Mouse (Mus musculus): ENCODE measurements around the gene Hmcn1. TPM values are rescaled to one million over a fixed set of nuclear protein-coding genes. Genes with fewer than 3 reads are reported as not detected.

The Hmcn1 gene
- polyA plus RNA-seq, 1 experiment, result not detected

GRCm38 (mm10) chr1:150959486-150960074 is 33.7 kb downstream of the Hmcn1 start:
- Histone ChIP-seq H3K27me3 (ENCODE audit: control insufficient read depth) (no peaks in the 10 kb centered on the region), H3K36me3 (ENCODE audit: control insufficient read depth) (no peaks in the 10 kb centered on the region), H3K9me3 (ENCODE audit: control insufficient read depth, low read length) (no peaks in the 10 kb centered on the region), H3K4me1 (ENCODE audit: control insufficient read depth) (no peaks in the 10 kb centered on the region), H3K4me3 (replicated peaks) (no peak overlapping the region)
- TF ChIP-seq GATA1 (IDR thresholded peaks at IDR 0.05; ENCODE audit: low read length) (no peak), TAL1 (IDR thresholded peaks at IDR 0.05; ENCODE audit: low read length) (no peak)

- no peaks in the 10 kb centered on the region for H3K36me3 ChIP-seq (ENCODE audit: control insufficient read depth)
- H3K4me3 ChIP-seq (replicated peaks), result no peak overlapping the region
- no peaks in the 10 kb centered on the region for H3K4me1 ChIP-seq (ENCODE audit: control insufficient read depth)
- TF ChIP-seq GATA1 (IDR thresholded peaks at IDR 0.05; ENCODE audit: low read length) (no peak), TAL1 (IDR thresholded peaks at IDR 0.05; ENCODE audit: low read length) (no peak)
- H3K9me3 ChIP-seq (ENCODE audit: control insufficient read depth, low read length), result no peaks in the 10 kb centered on the region
- no peaks in the 10 kb centered on the region for H3K27me3 ChIP-seq (ENCODE audit: control insufficient read depth)
Observed at GRCm38 (mm10) chr1:150951004-150951403, 42.2 kb downstream of the Hmcn1 start.

GRCm38 (mm10) chr1:150950046-150950445 is 43.2 kb downstream of the Hmcn1 start:
- Histone ChIP-seq H3K4me1 (ENCODE audit: control insufficient read depth) (no peaks in the 10 kb centered on the region), H3K27me3 (ENCODE audit: control insufficient read depth) (no peaks in the 10 kb centered on the region), H3K4me3 (replicated peaks) (no peak overlapping the region), H3K36me3 (ENCODE audit: control insufficient read depth) (no peaks in the 10 kb centered on the region), H3K9me3 (ENCODE audit: control insufficient read depth, low read length) (no peaks in the 10 kb centered on the region)
- TF ChIP-seq GATA1 (IDR thresholded peaks at IDR 0.05; ENCODE audit: low read length), result no peak
- TF ChIP-seq TAL1 (IDR thresholded peaks at IDR 0.05; ENCODE audit: low read length), result no peak

- H3K36me3 ChIP-seq (ENCODE audit: control insufficient read depth), result no peaks in the 10 kb centered on the region
Observed at GRCm38 (mm10) chr1:150948911-150949310, 44.3 kb downstream of the Hmcn1 start.

GRCm38 (mm10) chr1:150943601-150944000 is 49.6 kb downstream of the Hmcn1 start:
- H3K36me3 ChIP-seq (ENCODE audit: control insufficient read depth), result no peaks in the 10 kb centered on the region
- H3K4me1 ChIP-seq (ENCODE audit: control insufficient read depth), result no peaks in the 10 kb centered on the region
- H3K4me3 ChIP-seq (replicated peaks), result no peak overlapping the region
- no peaks in the 10 kb centered on the region for H3K27me3 ChIP-seq (ENCODE audit: control insufficient read depth)
- TF ChIP-seq TAL1 (IDR thresholded peaks at IDR 0.05; ENCODE audit: low read length), result no peak
- TF ChIP-seq GATA1 (IDR thresholded peaks at IDR 0.05; ENCODE audit: low read length), result no peak
- H3K9me3 ChIP-seq (ENCODE audit: control insufficient read depth, low read length), result no peaks in the 10 kb centered on the region

More at GRCm38 (mm10) chr1:150948911-150949310, 44.3 kb downstream of the Hmcn1 start:
- H3K4me1 ChIP-seq (ENCODE audit: control insufficient read depth), result no peaks in the 10 kb centered on the region
- H3K9me3 ChIP-seq (ENCODE audit: control insufficient read depth, low read length), result no peaks in the 10 kb centered on the region
- no peak overlapping the region for H3K4me3 ChIP-seq (replicated peaks)
- no peaks in the 10 kb centered on the region for H3K27me3 ChIP-seq (ENCODE audit: control insufficient read depth)
- TF ChIP-seq TAL1 (IDR thresholded peaks at IDR 0.05; ENCODE audit: low read length), result no peak
- TF ChIP-seq GATA1 (IDR thresholded peaks at IDR 0.05; ENCODE audit: low read length), result no peak

GRCm38 (mm10) chr1:150942143-150942542 is 51.1 kb downstream of the Hmcn1 start:
- Histone ChIP-seq H3K4me1 (ENCODE audit: control insufficient read depth) (no peaks in the 10 kb centered on the region), H3K27me3 (ENCODE audit: control insufficient read depth) (no peaks in the 10 kb centered on the region), H3K36me3 (ENCODE audit: control insufficient read depth) (no peaks in the 10 kb centered on the region), H3K9me3 (ENCODE audit: control insufficient read depth, low read length) (no peaks in the 10 kb centered on the region), H3K4me3 (replicated peaks) (no peak overlapping the region)
- no peak for TF ChIP-seq GATA1 (IDR thresholded peaks at IDR 0.05; ENCODE audit: low read length)
- TF ChIP-seq TAL1 (IDR thresholded peaks at IDR 0.05; ENCODE audit: low read length), result no peak

GRCm38 (mm10) chr1:150936821-150937220 is 56.4 kb downstream of the Hmcn1 start:
- Histone ChIP-seq H3K4me1 (ENCODE audit: control insufficient read depth) (no peaks in the 10 kb centered on the region), H3K27me3 (ENCODE audit: control insufficient read depth) (no peaks in the 10 kb centered on the region), H3K9me3 (ENCODE audit: control insufficient read depth, low read length) (no peaks in the 10 kb centered on the region), H3K36me3 (ENCODE audit: control insufficient read depth) (no peaks in the 10 kb centered on the region), H3K4me3 (replicated peaks) (no peak overlapping the region)
- TF ChIP-seq GATA1 (IDR thresholded peaks at IDR 0.05; ENCODE audit: low read length), result no peak
- no peak for TF ChIP-seq TAL1 (IDR thresholded peaks at IDR 0.05; ENCODE audit: low read length)

- TF ChIP-seq GATA1 (IDR thresholded peaks at IDR 0.05; ENCODE audit: low read length) (no peak), TAL1 (IDR thresholded peaks at IDR 0.05; ENCODE audit: low read length) (no peak)
- no peaks in the 10 kb centered on the region for H3K36me3 ChIP-seq (ENCODE audit: control insufficient read depth)
- no peaks in the 10 kb centered on the region for H3K4me1 ChIP-seq (ENCODE audit: control insufficient read depth)
- no peaks in the 10 kb centered on the region for H3K27me3 ChIP-seq (ENCODE audit: control insufficient read depth)
- H3K9me3 ChIP-seq (ENCODE audit: control insufficient read depth, low read length), result no peaks in the 10 kb centered on the region
- no peak overlapping the region for H3K4me3 ChIP-seq (replicated peaks)
Observed at GRCm38 (mm10) chr1:150933616-150934015, 59.6 kb downstream of the Hmcn1 start.

GRCm38 (mm10) chr1:150920860-150921259 is 72.4 kb downstream of the Hmcn1 start:
- no peak overlapping the region for H3K4me3 ChIP-seq (replicated peaks)
- peaks cover 2% of the 10 kb centered on the region for H3K9me3 ChIP-seq (ENCODE audit: control insufficient read depth, low read length)
- TF ChIP-seq GATA1 (IDR thresholded peaks at IDR 0.05; ENCODE audit: low read length) (no peak), TAL1 (IDR thresholded peaks at IDR 0.05; ENCODE audit: low read length) (no peak)
- H3K36me3 ChIP-seq (ENCODE audit: control insufficient read depth), result no peaks in the 10 kb centered on the region
- no peaks in the 10 kb centered on the region for H3K27me3 ChIP-seq (ENCODE audit: control insufficient read depth)
- H3K4me1 ChIP-seq (ENCODE audit: control insufficient read depth), result no peaks in the 10 kb centered on the region

GRCm38 (mm10) chr1:150920276-150920675 is 73.0 kb downstream of the Hmcn1 start:
- Histone ChIP-seq H3K4me3 (replicated peaks) (no peak overlapping the region), H3K4me1 (ENCODE audit: control insufficient read depth) (no peaks in the 10 kb centered on the region), H3K9me3 (ENCODE audit: control insufficient read depth, low read length) (peaks cover 2% of the 10 kb centered on the region), H3K36me3 (ENCODE audit: control insufficient read depth) (no peaks in the 10 kb centered on the region), H3K27me3 (ENCODE audit: control insufficient read depth) (no peaks in the 10 kb centered on the region)
- TF ChIP-seq TAL1 (IDR thresholded peaks at IDR 0.05; ENCODE audit: low read length) (no peak), GATA1 (IDR thresholded peaks at IDR 0.05; ENCODE audit: low read length) (no peak)
